Mouse (Mus musculus) A20 (cell line): ENCODE measurements around the gene Dock4.

Experiments
- DNase-seq: peaks from one replicate; pipeline ENCODE4 v3.0.0-alpha.2; 2011; ENCODE audit warnings: low read depth, low spot score

Dock4 gene

GRCm38 (mm10) chr12:40568365-40568885 lies 122.7 kb downstream of the Dock4 start:
- no peak for DNase-seq

GRCm38 (mm10) chr12:40568971-40569968 lies 123.5 kb downstream of the Dock4 start:
- no peak for DNase-seq

DNA sequence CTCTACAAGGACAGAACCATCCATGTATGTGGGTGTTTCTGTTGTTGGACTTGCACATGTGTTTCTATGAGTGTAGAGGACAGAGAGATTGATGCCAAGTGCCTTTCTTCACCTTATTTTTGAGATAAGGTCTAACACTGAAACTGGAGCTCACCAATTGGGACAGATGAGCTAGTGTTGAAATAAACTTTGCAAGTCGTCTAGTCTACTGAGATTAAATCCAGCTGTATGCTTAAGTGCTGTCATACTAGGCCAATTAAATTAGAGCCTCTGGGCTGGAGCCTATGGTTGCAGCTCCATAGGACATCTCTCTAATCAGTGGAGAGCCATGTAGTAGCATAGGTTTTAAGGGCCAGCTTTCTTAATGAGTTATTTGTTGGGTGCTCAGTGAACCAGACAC lies 124.5 kb downstream of the Dock4 start:
- DNase-seq: no peak

- DNase-seq: no peak
Measured at GRCm38 (mm10) chr12:40574051-40574450, 128.3 kb downstream of the Dock4 start.

DNA sequence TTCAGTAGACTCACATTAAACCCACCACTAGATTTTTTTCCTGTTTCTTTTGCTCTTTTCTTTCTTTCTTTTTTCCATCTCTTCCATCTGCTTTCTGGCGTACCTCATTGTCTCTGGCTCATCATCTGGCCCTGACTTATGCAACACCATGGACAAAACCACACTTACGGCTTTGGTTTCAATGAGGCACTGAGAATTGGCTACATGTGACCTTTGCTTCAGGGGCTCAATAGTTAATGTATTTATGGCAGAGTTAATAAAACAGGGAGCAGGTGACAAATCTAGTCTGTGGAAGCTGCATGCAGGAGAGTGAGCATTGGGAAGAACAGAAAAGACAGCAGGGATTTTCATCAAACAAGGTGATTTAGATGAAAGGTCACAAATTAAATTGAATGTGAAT lies 131.0 kb downstream of the Dock4 start:
- no peak for DNase-seq

DNA sequence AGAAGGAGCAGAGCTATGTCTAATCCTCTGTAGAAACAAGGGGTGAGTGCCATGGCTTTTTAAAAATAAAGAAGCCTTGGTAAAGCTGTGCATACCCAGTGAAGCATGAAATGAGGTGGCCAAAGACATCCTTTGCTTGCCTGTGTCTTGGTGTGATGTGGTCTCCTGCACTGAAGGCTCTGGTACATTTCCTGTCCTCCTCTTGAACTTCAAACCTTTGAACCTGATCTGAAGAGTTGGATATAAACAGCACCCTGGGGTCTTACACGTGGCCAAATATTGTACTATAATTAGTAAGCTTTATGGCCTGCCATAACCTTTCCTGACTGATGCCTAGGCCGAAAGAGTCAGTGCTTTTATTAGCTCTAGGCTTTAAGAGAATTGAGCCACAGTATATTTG lies 134.6 kb downstream of the Dock4 start:
- DNase-seq: no peak

GRCm38 (mm10) chr12:40581037-40581436 lies 135.3 kb downstream of the Dock4 start:
- no peak for DNase-seq

- no peak for DNase-seq
Measured at GRCm38 (mm10) chr12:40582059-40582458, 136.3 kb downstream of the Dock4 start.

- no peak for DNase-seq
Measured at GRCm38 (mm10) chr12:40584526-40585289, 139.0 kb downstream of the Dock4 start.

DNA sequence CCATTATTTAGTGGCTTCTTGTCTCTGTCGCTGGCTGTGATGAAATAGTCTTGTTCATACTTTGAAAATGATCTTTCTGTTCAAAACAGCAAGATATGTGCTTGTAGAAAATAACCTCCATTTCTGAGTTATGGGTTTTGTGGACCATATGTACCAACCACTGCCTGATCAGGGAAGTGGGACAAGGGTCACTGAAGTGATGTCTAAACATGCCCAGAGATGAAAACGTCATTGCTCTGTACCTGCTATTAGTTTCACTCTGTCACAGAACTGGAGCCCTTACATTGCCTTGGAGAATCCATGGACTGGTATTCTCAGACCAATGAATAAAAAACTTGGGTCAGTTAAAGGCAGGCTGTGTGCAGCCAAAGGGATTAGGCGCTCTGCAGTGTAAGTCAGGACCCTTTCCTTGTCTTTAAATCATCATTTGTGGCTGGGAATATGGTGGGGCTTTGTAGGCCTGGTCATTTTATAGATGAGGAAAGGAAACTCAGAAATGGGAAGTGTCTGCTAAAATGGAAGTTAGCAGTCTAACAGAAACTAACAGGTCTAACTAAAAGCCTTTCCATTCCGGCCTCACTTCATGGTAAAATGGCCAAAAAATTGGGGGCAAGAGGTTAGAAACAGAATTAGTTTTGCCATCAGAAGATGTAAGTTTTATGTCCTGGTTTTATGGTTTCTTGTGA lies 139.8 kb downstream of the Dock4 start:
- peak; percentile 24 for DNase-seq

DNA sequence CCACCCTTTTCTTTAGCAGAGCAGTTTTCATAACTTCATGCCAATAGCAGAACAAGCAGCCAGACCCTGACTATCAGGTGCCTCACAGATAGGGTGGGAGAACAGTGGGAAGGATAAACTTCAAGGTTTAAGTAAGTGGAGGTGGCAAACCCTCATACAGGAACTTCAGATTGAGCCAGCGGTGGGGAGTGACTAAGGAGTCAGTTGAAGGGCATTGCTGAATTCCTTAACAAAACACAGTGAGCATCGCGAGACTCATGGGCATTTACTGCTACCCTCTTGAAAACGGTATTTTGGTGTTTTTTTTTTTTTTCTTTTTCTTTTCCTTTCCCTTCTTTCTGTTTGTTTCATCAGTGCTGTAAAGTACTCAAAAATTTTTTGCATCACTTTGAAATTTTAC lies 148.4 kb downstream of the Dock4 start:
- no peak for DNase-seq

- no peak for DNase-seq
Measured at GRCm38 (mm10) chr12:40595440-40595839, 149.7 kb downstream of the Dock4 start.

- DNase-seq: no peak
Measured at GRCm38 (mm10) chr12:40596020-40596419, 150.3 kb downstream of the Dock4 start.

DNA sequence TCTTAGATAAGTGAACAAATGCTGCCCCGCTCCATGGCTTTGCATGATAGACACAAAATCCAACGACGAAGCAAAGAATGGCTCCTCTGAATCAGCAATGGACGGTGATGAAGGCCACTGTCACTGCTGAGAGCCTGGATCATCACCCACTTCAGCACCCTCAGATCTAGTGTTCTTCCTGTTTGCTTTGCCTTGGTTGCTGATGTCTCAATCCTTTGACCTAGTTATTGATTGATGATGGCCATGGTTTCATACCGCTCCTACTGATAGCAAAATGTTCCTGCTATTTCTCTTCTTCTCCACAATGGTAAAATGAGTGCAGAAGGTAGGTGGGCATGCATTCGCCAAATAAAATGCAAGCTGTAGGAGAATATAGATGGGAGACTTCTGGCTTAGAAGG lies 150.7 kb downstream of the Dock4 start:
- no peak for DNase-seq

GRCm38 (mm10) chr12:40599952-40600351 lies 154.2 kb downstream of the Dock4 start:
- DNase-seq: no peak

- no peak for DNase-seq
Measured at GRCm38 (mm10) chr12:40605565-40605964, 159.8 kb downstream of the Dock4 start.

GRCm38 (mm10) chr12:40622926-40623325 lies 177.2 kb downstream of the Dock4 start:
- peak; percentile 18 for DNase-seq

- peak; percentile 18 for DNase-seq
Measured at GRCm38 (mm10) chr12:40626521-40626920, 180.8 kb downstream of the Dock4 start.

- no peak for DNase-seq
Measured at GRCm38 (mm10) chr12:40633242-40633641, 187.5 kb downstream of the Dock4 start.

GRCm38 (mm10) chr12:40634169-40634568 lies 188.4 kb downstream of the Dock4 start:
- DNase-seq: no peak

- no peak for DNase-seq
Measured at GRCm38 (mm10) chr12:40635991-40636390, 190.2 kb downstream of the Dock4 start.

DNA sequence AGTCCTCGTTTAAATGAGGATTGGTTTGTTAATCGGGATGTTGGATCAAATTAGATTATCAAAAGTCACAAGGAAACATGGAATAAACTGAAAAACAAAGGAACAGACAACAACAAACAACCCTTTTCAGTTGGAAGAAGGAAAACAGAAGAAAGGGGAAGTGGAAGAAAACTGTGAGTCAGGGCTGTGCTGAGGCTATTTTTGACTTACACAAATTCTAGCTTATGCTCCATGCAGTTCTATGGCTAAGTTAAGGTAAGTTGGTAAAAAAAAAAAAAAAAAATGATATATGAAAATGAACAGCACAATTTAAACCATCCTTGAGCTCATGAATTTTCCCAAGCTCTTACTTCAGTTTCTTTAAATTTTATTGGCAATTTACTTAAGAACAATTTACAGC lies 191.7 kb downstream of the Dock4 start:
- peak; percentile 29 for DNase-seq
